ENCODE assay signal across 26 mouse cellular contexts in the genomic region with DNA sequence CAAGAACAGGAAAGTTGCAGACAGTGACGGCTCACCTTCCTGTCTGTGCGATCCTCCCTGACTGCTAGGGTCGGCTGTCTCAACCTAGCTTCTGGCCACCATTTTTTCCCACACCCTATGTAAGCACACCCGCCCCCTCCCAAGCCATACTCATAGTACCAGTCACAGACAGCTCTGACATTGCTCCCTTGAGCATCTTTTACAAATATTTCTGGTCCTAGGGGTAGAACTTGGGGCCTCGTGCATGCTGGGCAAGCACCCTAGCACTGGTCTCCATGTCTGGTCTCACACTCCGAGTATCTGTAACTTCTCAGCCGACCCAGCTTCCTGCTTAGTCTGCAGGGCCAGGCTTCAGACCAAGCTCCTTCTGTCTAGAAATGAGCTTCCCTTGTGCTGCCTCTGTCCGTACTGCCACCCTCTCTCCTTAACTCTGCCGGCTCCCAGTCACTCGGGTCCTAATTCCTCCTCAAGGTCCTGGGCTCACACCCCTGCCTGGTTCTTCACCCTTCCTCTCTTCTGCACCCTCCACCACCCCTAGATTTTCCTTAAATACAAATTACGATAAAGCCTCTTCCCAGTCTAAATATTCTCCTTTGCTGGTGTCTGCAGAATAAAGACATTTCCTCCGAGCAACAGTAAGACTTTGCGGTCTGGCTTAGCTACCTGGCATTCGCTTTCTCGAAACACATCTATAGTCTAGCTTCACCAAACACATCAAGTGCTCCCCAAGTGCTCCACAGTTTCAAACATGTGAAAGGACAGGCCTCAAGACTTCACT. TPM values are rescaled to one million over a fixed set of nuclear protein-coding genes. Genes with fewer than 3 reads are reported as not detected.
A peak's percentile ranks its signal among the peaks of the same experiment; 100 is the strongest.
DNase-seq lines count a peak whose midpoint lies in the region; ATAC-seq and TF ChIP-seq lines count a peak whose summit lies in the region.
"Had no signal": no experiment of that assay in that cellular context is flagged by ENCODE, and none has a peak within 500 bp of the region (broad histone marks: within the 10 kb centered on the region; RNA-seq: fewer than 3 reads in every experiment).

No protein-coding gene starts in this region.

- ATAC-seq in embryonic facial prominence, embryonic 15.5 days (ENCODE audit: insufficient number of reproducible peaks, low FRiP score, low TSS enrichment, low read depth): no peak
- ATAC-seq: activated CD4-positive, CD25-positive, alpha-beta regulatory T cell, adult 4 months; forebrain, embryonic 16.5 days had no signal

- H3K9ac ChIP-seq in embryonic facial prominence, embryonic 15.5 days: no peak overlapping the region
- H3K9ac ChIP-seq: hindbrain, embryonic 13.5 days; neural tube, embryonic 12.5 days had no signal

- TF ChIP-seq CTCF in kidney, adult 2 months (conservative IDR thresholded peaks at IDR 0.05; ENCODE audit: insufficient read depth, insufficient read length, low read depth, low read length): no peak
- TF ChIP-seq CTCF in E14TG2a.4 (conservative IDR thresholded peaks at IDR 0.05; ENCODE audit: low read length): no peak

- no peaks in the 10 kb centered on the region for H3K9me3 ChIP-seq in E14TG2a.4 (ENCODE audit: low read length)
- H3K9me3 ChIP-seq in embryonic facial prominence, embryonic 15.5 days (replicated peaks): no peaks in the 10 kb centered on the region
- H3K9me3 ChIP-seq: G1E; hindbrain, embryonic 13.5 days; megakaryocyte, embryonic 14.5 days; neural tube, embryonic 12.5 days had no signal

- no peaks in the 10 kb centered on the region for H3K36me3 ChIP-seq in kidney, adult 2 months (ENCODE audit: control insufficient read depth, insufficient read depth, low read length)
- peaks cover 69% of the 10 kb centered on the region for H3K36me3 ChIP-seq in E14TG2a.4 (ENCODE audit: insufficient read depth, low read length)
- H3K36me3 ChIP-seq in embryonic facial prominence, embryonic 15.5 days: peaks cover 34% of the 10 kb centered on the region

- H3K4me2 ChIP-seq in embryonic facial prominence, embryonic 15.5 days (replicated peaks): no peak overlapping the region; the same call in 1 of the 2 replicates
- H3K4me2 ChIP-seq: hindbrain, embryonic 13.5 days; neural tube, embryonic 12.5 days had no signal

- peak overlapping the region; percentile 71 for H3K27ac ChIP-seq in kidney, adult 2 months (ENCODE audit: insufficient read depth, low read depth, low read length)
- H3K27ac ChIP-seq in embryonic facial prominence, embryonic 15.5 days (replicated peaks): peak overlapping the region; percentile 72
- H3K27ac ChIP-seq: heart, adult 2 months; hindbrain, embryonic 13.5 days; neural tube, embryonic 12.5 days had no signal

- no peak for TF ChIP-seq POLR2A in kidney, adult 2 months (IDR thresholded peaks at IDR 0.05; ENCODE audit: low read depth, low read length)

- 81% methylated on average over 15 of the region's 15 CpGs for WGBS in kidney, adult 2 months
- 66% methylated on average over 15 of the region's 15 CpGs for WGBS in embryonic facial prominence, embryonic 15.5 days

- no peak overlapping the region for H3K4me3 ChIP-seq in kidney, adult 2 months (ENCODE audit: insufficient read depth, low read depth, low read length)
- 0 out of 2 replicates have a peak overlapping the region, but pooled peaks have one; percentile 17 for H3K4me3 ChIP-seq in E14TG2a.4 (replicated peaks; ENCODE audit: low read length)
- no peak overlapping the region for H3K4me3 ChIP-seq in embryonic facial prominence, embryonic 15.5 days (replicated peaks)
- H3K4me3 ChIP-seq: heart, adult 2 months; hindbrain, embryonic 13.5 days; megakaryocyte, embryonic 14.5 days; neural tube, embryonic 12.5 days had no signal

- intact Hi-C loops in left cerebral cortex, postnatal 10 days (cut with DNase I): no loop called here

- H3K4me1 ChIP-seq in kidney, adult 2 months (ENCODE audit: control insufficient read depth, insufficient read depth, low read length): peaks cover 11% of the 10 kb centered on the region; the same call in 1 of the 2 replicates
- H3K4me1 ChIP-seq in E14TG2a.4 (replicated peaks; ENCODE audit: low read depth, low read length): peaks cover 50% of the 10 kb centered on the region
- peaks cover 8% of the 10 kb centered on the region for H3K4me1 ChIP-seq in embryonic facial prominence, embryonic 15.5 days

- DNase-seq in kidney, adult 2 months: no peak
- DNase-seq in kidney, postnatal 10 days: no peak
- DNase-seq in 3T3-L1 (ENCODE audit: low read depth, low spot score): peak; percentile 94
- DNase-seq in cerebellum, postnatal 36 days: no peak
- no peak for DNase-seq in retina, postnatal 1 day
- no peak for DNase-seq in left cerebral cortex, postnatal 10 days (ENCODE audit: extremely low spot score in 1 of 2, low spot score in 2 of 2)
- DNase-seq: adrenal gland, postnatal 14 days; cerebellum, postnatal 10 days; gastrocnemius, postnatal 25 days; heart, adult 2 months; heart, postnatal 10 days; kidney, adult 18-20 months; kidney, postnatal 25 days; layer of hippocampus, adult 9-11 months; liver; lung, postnatal 14 days; right cerebral cortex, postnatal 14 days; thymus, adult 18-20 months had no signal

- no peaks in the 10 kb centered on the region for H3K27me3 ChIP-seq in kidney, adult 2 months (replicated peaks; ENCODE audit: control insufficient read depth, insufficient read depth, low read length)
- H3K27me3 ChIP-seq in E14TG2a.4 (ENCODE audit: insufficient read depth, low read length): no peaks in the 10 kb centered on the region
- H3K27me3 ChIP-seq in embryonic facial prominence, embryonic 15.5 days: no peaks in the 10 kb centered on the region
- H3K27me3 ChIP-seq: hindbrain, embryonic 13.5 days; megakaryocyte, embryonic 14.5 days; neural tube, embryonic 12.5 days had no signal

RNA-seq across cellular contexts. Expression of gene Slc35e3, which starts 4.3 kb away (rescaled TPM):
- polyA plus RNA-seq in kidney, adult 2 months (2012; rRNA removed): 37.1 and 39.1 TPM in 2 replicates
- 20.9 and 22.7 TPM in 2 replicates for polyA plus RNA-seq in embryonic facial prominence, embryonic 15.5 days (2015; fragmentation: Nextera tagmentation; extraction: Ambion mirVana)
- 10 to 100 TPM; 30.9 to 31.6 TPM for total RNA-seq in left cerebral cortex, postnatal 10 days (2021)

RNA-seq across cellular contexts. Expression of gene Mdm2, which starts 31.3 kb away (rescaled TPM):
- polyA plus RNA-seq in kidney, adult 2 months (2012; rRNA removed): 21.9 and 22.9 TPM in 2 replicates
- polyA plus RNA-seq in embryonic facial prominence, embryonic 15.5 days (2015; fragmentation: Nextera tagmentation; extraction: Ambion mirVana): 43.9 and 57.8 TPM in 2 replicates
- 10 to 100 TPM; 39.5 to 42.1 TPM for total RNA-seq in left cerebral cortex, postnatal 10 days (2021)

RNA-seq across cellular contexts. Expression of gene Nup107, which starts 50.6 kb away (rescaled TPM):
- 3.7 and 4.6 TPM in 2 replicates for polyA plus RNA-seq in kidney, adult 2 months (2012; rRNA removed)
- polyA plus RNA-seq in embryonic facial prominence, embryonic 15.5 days (2015; fragmentation: Nextera tagmentation; extraction: Ambion mirVana): 50.7 and 50.8 TPM in 2 replicates
- total RNA-seq in left cerebral cortex, postnatal 10 days (2021): 10 to 100 TPM; 16.8 to 18.0 TPM
